Mouse (Mus musculus) thymus, adult 2 months (tissue): ENCODE data around the gene Batf2. TPM values are rescaled to one million over a fixed set of nuclear protein-coding genes. Genes with fewer than 3 reads are reported as not detected.

ENCODE experiments used
- DNase-seq: peaks from one replicate; pipeline ENCODE4 v3.0.0; 2021
- H3K27ac ChIP-seq: fragments of 200-500 bp; 2 replicates; pipeline ENCODE4 v1.5.1; 2012; ENCODE audit warnings: low read length, control low read depth; ENCODE audit not compliant: control insufficient read depth, insufficient read depth
- H3K27me3 ChIP-seq: fragments of 200-500 bp; 2 replicates; pipeline ENCODE4 v1.6.1; 2012; ENCODE audit warnings: mild to moderate bottlenecking, low read length, moderate library complexity, mixed read lengths; ENCODE audit not compliant: control insufficient read depth, insufficient read depth
- H3K36me3 ChIP-seq: fragments of 200-500 bp; 2 replicates; pipeline ENCODE4 v1.6.1; 2012; ENCODE audit warnings: mild to moderate bottlenecking, low read length, moderate library complexity; ENCODE audit not compliant: control insufficient read depth, insufficient read depth
- H3K4me1 ChIP-seq: fragments of 200-500 bp; replicated peaks from 2 replicates; pipeline ENCODE4 v1.6.1; 2012; ENCODE audit warnings: low read length; ENCODE audit not compliant: control insufficient read depth, insufficient read depth
- H3K4me3 ChIP-seq: fragments of 200-500 bp; 2 replicates; pipeline ENCODE4 v1.5.1; 2012; ENCODE audit warnings: mild to moderate bottlenecking, low read length, control low read depth, moderate library complexity; ENCODE audit not compliant: control insufficient read depth, insufficient read depth
- CTCF ChIP-seq: fragments of 200-500 bp; IDR thresholded peaks from 2 replicates; pipeline ENCODE4 v1.5.1; 2012; ENCODE audit warnings: mild to moderate bottlenecking, control low read depth, low read length, moderate library complexity, borderline replicate concordance; ENCODE audit not compliant: control insufficient read depth, poor library complexity, insufficient read depth; ENCODE audit errors: extremely low read depth
- POLR2A ChIP-seq: fragments of 200-500 bp; IDR thresholded peaks from 2 replicates; pipeline ENCODE4 v1.6.1; 2012; ENCODE audit warnings: mild to moderate bottlenecking, low read length, control low read depth, moderate library complexity; ENCODE audit not compliant: control insufficient read depth, poor library complexity, insufficient read depth; ENCODE audit errors: extremely low read depth
- WGBS: fragments of 180-500 bp; shearing (Covaris S2); methylation state at CpG from one replicate; pipeline ENCODE4 v1.1.7; 2018; 5-methylcytosine and 5-hydroxymethylcytosine counted together
- polyA plus RNA-seq: library from polyadenylated mRNA; depleted of rRNA; stranded (reverse); fragments of >200 nt; gene quantifications from 2 replicates; pipeline ENCODE4 v1.2.3, GENCODE M21; 2012; rRNA removed

Gene Batf2
- polyA plus RNA-seq, 1 experiment: 4.6 TPM

GRCm38 (mm10) chr19:6216046-6216705 lies 75.4 kb downstream of the Batf2 start:
- Histone ChIP-seq H3K4me3 (no peak overlapping the region), H3K4me1 (no peaks in the 10 kb centered on the region), H3K27ac (no peak overlapping the region), H3K36me3 (no peaks in the 10 kb centered on the region), H3K27me3 (no peaks in the 10 kb centered on the region)
- no peak for DNase-seq
- TF ChIP-seq POLR2A: no peak
- TF ChIP-seq CTCF: no peak
- WGBS: 85% methylated on average over 6 of the region's 6 CpGs

- no peaks in the 10 kb centered on the region for H3K4me1 ChIP-seq
- no peaks in the 10 kb centered on the region for H3K27me3 ChIP-seq
- no peak for TF ChIP-seq CTCF
- no peak for TF ChIP-seq POLR2A
- no peak overlapping the region for H3K27ac ChIP-seq
- no peak overlapping the region for H3K4me3 ChIP-seq
- 88% methylated on average over 6 of the region's 6 CpGs for WGBS
- no peak for DNase-seq
- H3K36me3 ChIP-seq: no peaks in the 10 kb centered on the region
Observed at GRCm38 (mm10) chr19:6218606-6219005, 77.8 kb downstream of the Batf2 start.

Other genes starting within 250 kb of the Batf2 start
- gene Tigd3, start 246.8 kb upstream of the Batf2 start, polyA plus RNA-seq: 4.0 and 4.7 TPM in 2 replicates
- 175 and 194 TPM in 2 replicates for gene Dpf2, start 228.0 kb upstream of the Batf2 start, polyA plus RNA-seq
- 5.1 and 5.8 TPM in 2 replicates for gene Cdc42ep2, start 216.2 kb upstream of the Batf2 start, polyA plus RNA-seq
- gene Pola2, start 176.8 kb upstream of the Batf2 start, polyA plus RNA-seq: 115 and 120 TPM in 2 replicates
- gene Slc22a20, start 154.8 kb upstream of the Batf2 start, polyA plus RNA-seq: 0.06 and 0.20 TPM in 2 replicates
- 98.2 and 101 TPM in 2 replicates for gene Capn1, start 125.1 kb upstream of the Batf2 start, polyA plus RNA-seq
- 77.1 and 83.7 TPM in 2 replicates for gene Syvn1, start 94.4 kb upstream of the Batf2 start, polyA plus RNA-seq
- gene Mrpl49, start 83.2 kb upstream of the Batf2 start, polyA plus RNA-seq: 28.8 and 29.4 TPM in 2 replicates
- 2,283 and 2,588 TPM in 2 replicates for gene Fau, start 83.1 kb upstream of the Batf2 start, polyA plus RNA-seq
- gene Znhit2, start 79.8 kb upstream of the Batf2 start, polyA plus RNA-seq: 69.6 and 80.8 TPM in 2 replicates
- 35.8 and 42.0 TPM in 2 replicates for gene Tm7sf2, start 72.6 kb upstream of the Batf2 start, polyA plus RNA-seq
- 145 and 163 TPM in 2 replicates for gene Vps51, start 63.8 kb upstream of the Batf2 start, polyA plus RNA-seq
- 0.70 and 1.5 TPM in 2 replicates for gene Tmem262, start 61.0 kb upstream of the Batf2 start, polyA plus RNA-seq
- 0.65 and 0.84 TPM in 2 replicates for gene Gm28374, start 58.7 kb upstream of the Batf2 start, polyA plus RNA-seq
- gene Zfpl1, start 56.0 kb upstream of the Batf2 start, polyA plus RNA-seq: 145 and 147 TPM in 2 replicates
- gene Cdca5, start 56.0 kb upstream of the Batf2 start, polyA plus RNA-seq: 22.1 and 28.8 TPM in 2 replicates
- 0.57 and 0.66 TPM in 2 replicates for gene AC131692.1, start 46.6 kb upstream of the Batf2 start, polyA plus RNA-seq
- gene Naaladl1, start 35.2 kb upstream of the Batf2 start, polyA plus RNA-seq: 1.8 and 2.1 TPM in 2 replicates
- 71.3 and 90.1 TPM in 2 replicates for gene Sac3d1, start 22.3 kb upstream of the Batf2 start, polyA plus RNA-seq
- gene Snx15, start 12.7 kb upstream of the Batf2 start, polyA plus RNA-seq: 80.9 and 86.2 TPM in 2 replicates
- gene Arl2, start 565 bp downstream of the Batf2 start, polyA plus RNA-seq: 96.1 and 119 TPM in 2 replicates
- gene Majin, start 43.4 kb downstream of the Batf2 start, polyA plus RNA-seq: 0.23 and 0.57 TPM in 2 replicates
- gene Gpha2, start 85.4 kb downstream of the Batf2 start, polyA plus RNA-seq: 5.2 and 8.9 TPM in 2 replicates
- gene Ppp2r5b, start 94.9 kb downstream of the Batf2 start, polyA plus RNA-seq: 54.6 and 56.1 TPM in 2 replicates
- gene Atg2a, start 100.7 kb downstream of the Batf2 start, polyA plus RNA-seq: 82.4 and 90.3 TPM in 2 replicates
- 141 and 159 TPM in 2 replicates for gene Ehd1, start 135.7 kb downstream of the Batf2 start, polyA plus RNA-seq
- gene Cdc42bpg, start 165.5 kb downstream of the Batf2 start, polyA plus RNA-seq: 12.8 and 12.9 TPM in 2 replicates
- 141 and 143 TPM in 2 replicates for gene Men1, start 194.0 kb downstream of the Batf2 start, polyA plus RNA-seq
- 1,004 and 1,040 TPM in 2 replicates for gene Map4k2, start 200.2 kb downstream of the Batf2 start, polyA plus RNA-seq
- gene Sf1, start 222.7 kb downstream of the Batf2 start, polyA plus RNA-seq: 365 and 553 TPM in 2 replicates
- 6.5 and 41.6 TPM in 2 replicates for gene Pygm, start 243.4 kb downstream of the Batf2 start, polyA plus RNA-seq